Mouse (Mus musculus): Measurements from ENCODE around the gene Tas2r121. TPM values are rescaled to one million over a fixed set of nuclear protein-coding genes. Genes with fewer than 3 reads are reported as not detected.
"Not testable (repeated sequence)": the region's sequence is repeated elsewhere in the genome, so short reads cannot be mapped to it uniquely, and the experiment has no call there.

Tas2r121 gene
- total RNA-seq (2015; ENCODE audit: low replicate concordance) = not detected in 2 replicates
- not detected in 2 replicates for total RNA-seq (2017; ENCODE audit: low replicate concordance)

DNA sequence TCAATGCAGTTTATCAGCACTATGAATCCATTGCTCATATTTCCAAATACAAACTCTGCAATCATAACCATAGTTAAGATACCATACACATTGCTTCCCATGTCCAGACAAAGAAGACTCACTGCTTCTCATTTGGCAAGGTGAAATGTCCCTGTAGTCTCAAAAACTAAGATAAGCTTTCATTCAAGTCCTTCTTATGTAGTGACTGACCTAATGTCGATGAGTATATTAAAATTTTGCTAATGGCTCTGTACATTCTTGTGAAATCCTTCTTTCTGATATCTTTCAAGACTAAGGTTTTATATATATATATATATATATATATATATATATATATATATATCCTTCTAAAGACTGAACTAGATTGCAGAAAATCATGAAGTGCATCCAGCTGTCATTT lies at the start of gene Tas2r121:
Gene Tas2r121 (minus strand): TSS at position 101 of the 400 bp plus-strand sequence.
- ATAC-seq (replicated peaks; ENCODE audit: low FRiP score, poor library complexity, severe bottlenecking) = no peak

DNA sequence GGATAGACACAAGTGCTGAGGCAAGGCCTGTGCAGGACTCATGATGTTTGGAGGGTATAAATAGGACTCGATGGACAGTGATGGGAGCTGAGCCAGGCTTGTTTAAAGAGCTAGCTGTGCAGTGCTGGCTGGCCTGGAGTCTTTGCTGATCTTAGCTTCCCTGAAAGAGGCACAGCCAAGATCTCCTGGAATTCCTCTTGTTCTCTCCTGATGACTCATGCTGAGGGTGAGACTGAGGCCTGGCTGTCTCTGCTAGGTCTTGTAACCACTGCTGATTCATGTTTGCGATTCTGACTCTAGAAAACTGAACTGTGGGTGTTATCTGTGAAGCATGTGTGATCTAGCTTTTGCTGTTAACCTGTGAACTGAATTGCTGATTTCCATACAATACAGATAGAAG lies 49.4 kb upstream of the Tas2r121 start:
- no peak for ATAC-seq (replicated peaks; ENCODE audit: low FRiP score, poor library complexity, severe bottlenecking)

DNA sequence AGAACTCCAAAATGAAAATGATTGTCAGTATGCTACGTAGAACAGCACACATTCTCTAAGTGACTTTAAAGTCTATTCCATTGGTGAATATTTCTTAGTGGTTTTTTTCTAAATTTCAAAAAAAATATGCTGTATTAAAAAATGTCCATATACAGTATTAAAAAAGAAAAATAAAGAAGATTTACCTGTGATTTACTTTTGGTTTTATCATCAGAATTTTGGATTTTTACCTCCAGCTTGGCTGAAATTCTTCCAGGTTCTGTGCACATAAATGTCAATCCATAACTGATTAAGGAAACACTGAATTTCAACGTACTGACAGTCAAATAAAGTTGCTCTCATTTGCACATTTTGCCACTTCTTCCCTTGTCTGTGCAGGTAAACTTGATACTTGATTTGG lies 37.1 kb upstream of the Tas2r121 start, which contains the start of gene Tas2r115:
Gene Tas2r115 (minus strand): TSS at position 101 of the 400 bp plus-strand sequence.
- ATAC-seq (replicated peaks; ENCODE audit: low FRiP score, poor library complexity, severe bottlenecking) = no peak

DNA sequence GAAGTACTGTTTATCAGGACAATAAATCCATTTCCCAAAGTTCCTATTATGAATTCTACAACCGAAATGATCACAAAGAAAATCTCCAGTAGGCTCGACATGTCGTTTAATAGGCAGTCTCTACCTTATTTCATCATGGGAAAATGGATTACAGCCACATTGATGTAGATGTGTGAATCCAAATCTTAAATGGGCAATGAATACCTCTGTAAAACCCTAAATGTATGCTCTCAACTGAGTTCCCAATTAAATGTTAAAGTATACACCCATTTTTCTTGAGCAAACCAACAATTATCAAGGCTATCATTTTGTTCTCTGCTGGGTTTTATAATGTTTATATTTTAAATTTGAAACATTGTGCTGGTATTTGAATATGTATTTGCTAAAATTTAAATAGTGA lies 11.0 kb upstream of the Tas2r121 start, which contains the start of gene Tas2r122:
Gene Tas2r122 (minus strand): TSS at position 101 of the 400 bp plus-strand sequence.
- ATAC-seq (replicated peaks; ENCODE audit: low FRiP score, poor library complexity, severe bottlenecking) = no peak

DNA sequence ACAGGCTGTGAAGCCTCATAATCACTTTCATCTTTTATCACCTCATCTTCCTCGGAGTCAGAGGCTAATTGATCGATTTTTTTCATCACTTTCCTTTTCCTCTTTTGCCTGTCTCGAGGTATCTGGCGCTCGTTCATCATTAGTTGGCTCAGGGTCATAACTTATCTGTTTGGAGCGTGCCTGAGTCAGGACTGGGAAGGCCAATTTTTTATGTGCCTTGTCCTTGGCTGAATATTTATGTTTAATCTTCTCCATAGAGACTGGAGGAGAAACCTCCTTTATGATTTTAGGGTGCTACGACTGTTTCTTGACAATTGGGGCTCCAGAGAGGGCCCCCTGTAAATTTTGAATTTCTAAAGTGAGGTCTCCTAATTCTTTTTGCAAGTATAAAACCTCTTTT lies 9.2 kb downstream of the Tas2r121 start:
- not testable (repeated sequence) for ATAC-seq (replicated peaks; ENCODE audit: low FRiP score, poor library complexity, severe bottlenecking)

DNA sequence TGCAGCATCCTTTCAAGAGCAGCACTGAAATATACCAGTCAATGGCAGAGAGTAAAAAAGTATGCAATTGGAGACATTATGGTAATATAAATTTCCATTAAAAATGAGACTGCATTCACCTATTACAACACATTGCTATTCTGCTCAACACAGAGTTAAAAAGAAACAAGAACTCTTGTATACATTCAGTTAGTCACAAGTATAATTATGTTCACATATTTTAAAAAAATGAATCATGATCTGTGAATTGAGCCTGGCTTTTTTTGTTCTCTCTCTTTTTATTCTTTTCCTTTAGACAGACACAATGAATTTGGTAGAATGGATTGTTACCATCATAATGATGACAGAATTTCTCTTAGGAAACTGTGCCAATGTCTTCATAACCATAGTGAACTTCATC lies 44.2 kb downstream of the Tas2r121 start, which contains the start of gene Tas2r120:
Gene Tas2r120 (plus strand): TSS at position 301 of the 400 bp plus-strand sequence.
- no peak for ATAC-seq (replicated peaks; ENCODE audit: low FRiP score, poor library complexity, severe bottlenecking)

DNA sequence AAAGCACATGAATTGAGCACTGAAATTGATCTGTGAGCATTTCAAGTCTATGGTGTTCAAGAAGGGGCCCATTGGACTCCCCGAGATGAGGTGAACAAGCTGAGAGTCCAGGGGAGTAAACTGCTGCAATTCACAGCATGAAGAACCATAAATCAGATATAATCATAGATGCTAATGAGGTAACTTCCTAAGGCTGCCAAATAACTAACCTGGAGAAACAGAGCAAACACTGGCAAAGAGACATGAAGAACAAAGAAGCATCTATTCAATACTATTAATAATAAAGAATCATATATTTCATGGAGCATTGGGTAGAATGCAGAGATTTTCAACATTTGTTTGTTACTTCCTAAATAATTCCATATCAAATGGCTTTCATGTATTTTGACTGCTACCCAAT lies 49.4 kb downstream of the Tas2r121 start, which contains the start of gene A630073D07Rik:
Gene A630073D07Rik (minus strand): TSS at position 101 of the 400 bp plus-strand sequence.
- ATAC-seq (replicated peaks; ENCODE audit: low FRiP score, poor library complexity, severe bottlenecking) = no peak

Other genes starting within 250 kb of the Tas2r121 start
- gene Prh1, start 131.2 kb downstream of the Tas2r121 start, total RNA-seq (2015; ENCODE audit: low replicate concordance) = not detected in 2 replicates
- gene Prh1, start 131.2 kb downstream of the Tas2r121 start, total RNA-seq (2017; ENCODE audit: low replicate concordance) = not detected in 2 replicates
- gene Prp2, start 105.1 kb downstream of the Tas2r121 start, total RNA-seq (2015; ENCODE audit: low replicate concordance) = not detected in 2 replicates
- not detected in 2 replicates for gene Prp2, start 105.1 kb downstream of the Tas2r121 start, total RNA-seq (2017; ENCODE audit: low replicate concordance)
- not detected in 2 replicates for gene A630073D07Rik, start 49.5 kb downstream of the Tas2r121 start, total RNA-seq (2015; ENCODE audit: low replicate concordance)
- not detected in 2 replicates for gene A630073D07Rik, start 49.5 kb downstream of the Tas2r121 start, total RNA-seq (2017; ENCODE audit: low replicate concordance)
- gene Tas2r120, start 44.1 kb downstream of the Tas2r121 start, total RNA-seq (2015; ENCODE audit: low replicate concordance) = not detected in 2 replicates
- not detected in 2 replicates for gene Tas2r120, start 44.1 kb downstream of the Tas2r121 start, total RNA-seq (2017; ENCODE audit: low replicate concordance)
- not detected in 2 replicates for gene Tas2r122, start 10.9 kb upstream of the Tas2r121 start, total RNA-seq (2015; ENCODE audit: low replicate concordance)
- gene Tas2r122, start 10.9 kb upstream of the Tas2r121 start, total RNA-seq (2017; ENCODE audit: low replicate concordance) = not detected in 2 replicates
- gene Tas2r115, start 37.0 kb upstream of the Tas2r121 start, total RNA-seq (2015; ENCODE audit: low replicate concordance) = not detected in 2 replicates
- gene Tas2r115, start 37.0 kb upstream of the Tas2r121 start, total RNA-seq (2017; ENCODE audit: low replicate concordance) = not detected in 2 replicates
- gene Tas2r124, start 53.7 kb upstream of the Tas2r121 start, total RNA-seq (2015; ENCODE audit: low replicate concordance) = not detected in 2 replicates
- not detected in 2 replicates for gene Tas2r124, start 53.7 kb upstream of the Tas2r121 start, total RNA-seq (2017; ENCODE audit: low replicate concordance)
- not detected in 2 replicates for gene Tas2r102, start 61.1 kb upstream of the Tas2r121 start, total RNA-seq (2015; ENCODE audit: low replicate concordance)
- not detected in 2 replicates for gene Tas2r102, start 61.1 kb upstream of the Tas2r121 start, total RNA-seq (2017; ENCODE audit: low replicate concordance)
- gene Tas2r136, start 77.2 kb upstream of the Tas2r121 start, total RNA-seq (2015; ENCODE audit: low replicate concordance) = not detected in 2 replicates
- not detected in 2 replicates for gene Tas2r136, start 77.2 kb upstream of the Tas2r121 start, total RNA-seq (2017; ENCODE audit: low replicate concordance)
- not detected in 2 replicates for gene Tas2r117, start 101.8 kb upstream of the Tas2r121 start, total RNA-seq (2015; ENCODE audit: low replicate concordance)
- gene Tas2r117, start 101.8 kb upstream of the Tas2r121 start, total RNA-seq (2017; ENCODE audit: low replicate concordance) = not detected in 2 replicates
- not detected in 2 replicates for gene Tas2r123, start 146.1 kb upstream of the Tas2r121 start, total RNA-seq (2015; ENCODE audit: low replicate concordance)
- not detected in 2 replicates for gene Tas2r123, start 146.1 kb upstream of the Tas2r121 start, total RNA-seq (2017; ENCODE audit: low replicate concordance)
- gene Tas2r116, start 154.4 kb upstream of the Tas2r121 start, total RNA-seq (2015; ENCODE audit: low replicate concordance) = not detected in 2 replicates
- not detected in 2 replicates for gene Tas2r116, start 154.4 kb upstream of the Tas2r121 start, total RNA-seq (2017; ENCODE audit: low replicate concordance)
- gene Tas2r110, start 167.0 kb upstream of the Tas2r121 start, total RNA-seq (2015; ENCODE audit: low replicate concordance) = not detected in 2 replicates
- gene Tas2r110, start 167.0 kb upstream of the Tas2r121 start, total RNA-seq (2017; ENCODE audit: low replicate concordance) = not detected in 2 replicates
- not detected in 2 replicates for gene Tas2r113, start 192.0 kb upstream of the Tas2r121 start, total RNA-seq (2015; ENCODE audit: low replicate concordance)
- gene Tas2r113, start 192.0 kb upstream of the Tas2r121 start, total RNA-seq (2017; ENCODE audit: low replicate concordance) = not detected in 2 replicates
- not detected in 2 replicates for gene Tas2r125, start 208.6 kb upstream of the Tas2r121 start, total RNA-seq (2015; ENCODE audit: low replicate concordance)
- gene Tas2r125, start 208.6 kb upstream of the Tas2r121 start, total RNA-seq (2017; ENCODE audit: low replicate concordance) = not detected in 2 replicates